Mouse (Mus musculus) liver, adult (tissue): ENCODE data around the gene Foxl1.

ENCODE experiments used
- GATA4 ChIP-seq: IDR thresholded peaks from 2 replicates; pipeline ENCODE4 v1.6.1; 2014; ENCODE audit warnings: mild to moderate bottlenecking, low read length; ENCODE audit not compliant: insufficient replicate concordance

Foxl1 gene

DNA sequence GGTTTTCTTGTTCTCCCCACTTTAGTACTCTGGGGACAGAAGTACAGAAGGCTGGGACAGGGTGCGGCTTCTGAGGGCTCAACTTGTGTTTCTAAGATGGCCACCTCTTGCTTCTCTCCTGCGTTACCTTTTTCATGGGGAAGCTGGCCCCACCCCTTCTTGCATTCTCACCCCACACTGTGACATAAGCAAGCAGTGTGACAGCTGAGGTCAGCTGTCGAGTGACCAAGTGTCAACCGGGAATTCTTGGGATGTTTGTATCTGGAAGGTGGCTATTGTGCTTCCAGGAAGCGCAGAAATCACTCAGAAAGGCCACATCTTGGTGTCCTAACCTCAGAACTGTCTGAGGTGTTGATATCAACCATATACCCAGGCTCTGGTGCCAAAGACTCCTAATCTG is 40.3 kb downstream of the Foxl1 start:
- TF ChIP-seq GATA4, result no peak

DNA sequence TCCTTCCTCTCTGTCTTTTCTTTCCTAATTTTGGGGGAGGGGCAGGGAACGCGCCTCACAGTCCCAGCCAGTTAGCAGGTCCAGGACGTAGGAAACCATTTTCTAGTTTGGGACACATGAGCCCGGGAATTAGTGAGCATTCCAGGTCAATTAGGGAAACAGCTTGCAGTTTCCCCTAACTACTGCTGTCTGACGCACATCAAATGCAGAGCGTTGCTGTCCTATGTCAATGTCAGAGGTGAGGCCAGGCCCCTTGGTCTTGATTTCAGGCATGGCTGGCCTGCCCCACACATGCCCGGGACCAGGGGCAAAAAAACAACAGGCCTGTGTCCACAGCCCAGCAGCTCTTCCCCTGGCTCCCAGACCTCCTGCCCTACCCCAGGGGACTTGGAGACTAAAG is 42.4 kb downstream of the Foxl1 start:
- no peak for TF ChIP-seq GATA4

DNA sequence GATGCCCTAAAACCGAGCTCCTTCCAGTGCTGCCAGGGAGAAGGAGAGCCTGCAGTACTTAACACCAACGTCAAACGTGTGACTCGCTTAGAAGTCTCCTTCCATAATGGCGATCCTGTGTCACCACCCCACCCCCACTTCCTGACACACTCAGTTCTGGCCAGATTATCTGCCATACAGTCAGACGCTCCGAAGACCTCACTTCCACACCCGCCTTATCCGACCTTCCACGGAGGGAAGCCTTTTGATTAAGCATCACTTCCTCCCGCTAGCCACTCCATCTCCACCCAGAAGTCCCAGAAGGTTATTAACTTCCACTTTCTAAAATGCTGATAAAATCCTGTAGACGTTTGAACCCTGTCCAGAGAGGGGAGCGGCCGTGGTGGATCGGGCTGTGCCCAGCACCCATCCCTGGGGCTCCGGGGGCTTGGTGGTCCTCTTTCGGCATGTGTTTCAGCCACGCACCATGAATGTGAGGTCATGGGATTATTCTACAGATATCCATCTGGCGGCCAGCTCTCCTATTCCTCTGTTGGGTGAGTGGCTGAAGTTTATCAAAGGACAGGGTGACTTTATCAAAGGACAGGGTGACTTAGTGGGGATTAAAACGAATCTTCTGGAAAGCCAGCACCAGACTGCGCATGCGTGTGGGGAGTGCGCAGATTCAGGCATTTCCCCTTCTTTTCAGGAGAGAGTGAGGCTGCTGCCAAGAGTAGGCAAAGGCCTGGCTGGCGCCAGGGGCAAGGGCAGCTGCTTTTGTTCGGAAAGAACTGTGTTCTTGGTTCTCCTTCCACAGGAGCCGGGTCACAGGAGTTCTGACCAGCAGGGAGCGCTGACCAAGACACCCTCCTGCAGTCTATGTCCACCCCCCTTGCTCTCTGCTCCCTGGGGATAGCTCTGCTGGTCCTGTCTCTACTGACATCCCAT is 43.1 kb downstream of the Foxl1 start:
- peak; percentile 83; the same call in 1 of the 2 replicates for TF ChIP-seq GATA4

DNA sequence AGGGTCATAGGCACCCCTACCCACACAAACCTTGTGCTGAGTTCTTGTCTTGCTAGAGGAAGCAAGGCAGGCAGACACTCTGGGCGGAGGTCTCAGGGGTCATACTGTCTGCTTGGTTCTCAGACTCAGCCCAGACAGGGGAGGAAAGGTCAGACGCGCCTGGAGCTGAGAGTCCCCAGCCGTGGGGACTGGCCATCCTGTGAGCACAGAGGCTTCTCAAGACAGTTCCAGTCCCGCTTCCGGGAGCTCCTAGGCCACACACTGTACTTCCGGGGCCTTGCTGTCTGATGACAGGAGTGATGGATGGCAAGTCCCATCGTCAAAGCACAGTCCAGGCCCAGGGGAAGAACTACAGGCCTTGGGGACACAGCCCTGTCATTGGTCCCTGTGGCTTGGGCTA is 44.8 kb downstream of the Foxl1 start:
- no peak for TF ChIP-seq GATA4

DNA sequence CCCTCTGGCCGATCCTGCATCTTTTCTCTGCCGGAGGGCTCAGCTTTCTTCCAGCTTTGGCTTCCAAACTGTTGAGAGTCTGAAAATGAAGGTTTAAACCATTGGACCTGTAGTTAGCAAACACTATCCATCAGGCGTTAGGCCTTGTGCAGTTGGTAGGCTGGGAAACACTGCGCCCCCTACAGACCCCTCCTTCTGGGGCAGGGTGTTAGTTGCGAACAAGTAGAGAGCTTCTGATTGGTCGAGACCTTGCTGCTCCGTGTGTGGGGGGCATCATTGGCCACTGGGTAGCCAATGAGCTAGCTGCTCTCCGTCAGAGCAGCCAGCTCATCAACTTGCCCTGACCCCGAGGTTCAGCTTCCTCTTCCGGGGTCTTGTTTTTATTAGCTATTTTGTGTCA is 46.4 kb downstream of the Foxl1 start:
- TF ChIP-seq GATA4, result no peak

DNA sequence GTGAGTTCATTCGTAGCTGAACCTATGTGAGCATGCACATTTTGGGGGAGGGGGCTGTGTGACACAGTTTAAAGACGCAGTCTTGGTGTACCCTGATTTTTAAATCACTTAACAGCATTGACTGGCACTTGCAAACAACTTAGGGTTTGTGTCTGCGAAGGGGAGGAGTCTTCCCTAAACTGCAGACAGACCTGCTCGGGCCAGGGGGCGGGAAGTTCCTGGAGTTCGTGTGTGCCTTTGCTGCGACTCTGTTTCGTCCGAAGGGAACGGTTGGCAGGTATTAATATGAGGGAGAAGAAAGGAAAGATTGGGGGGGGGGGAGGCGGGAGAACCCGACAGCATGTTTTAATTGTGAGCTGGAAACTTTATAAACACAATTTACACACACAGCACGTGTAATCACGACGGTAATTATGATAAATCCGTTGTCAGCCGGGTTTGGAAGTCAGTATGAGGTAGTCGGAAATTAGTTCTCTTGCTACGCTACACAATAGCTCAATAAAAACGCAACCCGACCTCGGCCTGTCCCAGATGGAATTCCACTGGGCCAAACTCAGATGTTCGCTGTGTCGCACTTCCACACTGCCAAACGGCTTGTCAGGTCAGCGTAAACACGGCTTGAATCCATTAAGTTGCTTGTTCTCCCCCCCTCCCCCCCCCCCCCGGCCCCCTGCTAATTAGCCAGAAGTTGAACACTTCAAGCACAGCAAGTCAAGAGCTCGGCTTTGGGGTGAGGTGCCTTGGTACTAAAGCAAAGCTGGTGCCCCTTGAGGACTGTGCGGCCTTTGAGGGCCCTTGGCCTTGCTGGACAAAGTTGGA is 47.2 kb downstream of the Foxl1 start:
- no peak for TF ChIP-seq GATA4

DNA sequence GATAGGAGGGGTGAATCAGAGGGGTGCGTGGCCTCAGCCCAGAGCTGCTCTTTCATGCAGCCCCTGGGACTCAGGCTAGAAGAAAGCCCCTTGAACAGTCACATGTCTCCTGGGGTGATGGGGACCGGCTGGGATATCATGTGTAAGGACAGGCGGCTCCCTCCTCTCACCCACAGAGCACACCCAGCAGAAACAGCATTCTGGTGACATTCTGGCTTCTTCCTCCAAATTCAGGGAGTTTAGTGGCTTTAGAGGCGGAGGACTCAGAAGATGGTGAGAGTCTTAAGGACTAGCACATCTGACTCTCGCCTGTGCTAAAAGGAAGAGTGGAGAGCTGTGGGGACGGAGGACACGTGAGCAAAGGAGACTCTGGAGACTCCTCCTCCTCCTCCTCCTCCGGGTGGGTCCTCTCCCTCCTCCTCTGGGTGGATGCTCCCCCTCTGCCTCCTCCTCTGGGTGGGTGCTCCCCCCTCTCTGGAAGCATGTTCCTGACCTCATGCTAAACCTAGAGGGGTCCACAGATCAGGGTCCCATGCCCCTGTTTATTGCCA is 47.9 kb downstream of the Foxl1 start:
- TF ChIP-seq GATA4, result no peak

DNA sequence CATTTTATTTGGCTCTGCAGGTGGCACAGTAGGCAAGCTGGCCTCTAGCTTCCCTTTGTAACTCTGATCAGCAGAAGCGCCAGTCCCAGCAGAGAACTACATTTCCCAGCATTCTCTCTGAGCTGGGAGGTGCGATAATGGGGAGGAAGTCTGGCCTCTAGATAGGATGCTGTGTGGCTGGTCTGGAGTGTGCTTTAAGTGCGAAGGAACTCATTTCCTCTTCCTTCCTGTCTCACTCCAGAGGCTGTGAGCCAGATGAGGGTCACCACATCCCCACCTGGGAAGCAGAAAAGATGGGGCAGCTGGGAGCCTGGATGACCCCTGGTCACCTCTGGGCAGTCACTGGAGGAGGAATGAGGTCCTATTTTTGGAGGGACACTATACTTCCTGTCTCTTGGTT is 48.6 kb downstream of the Foxl1 start:
- TF ChIP-seq GATA4, result peak; percentile 50; the same call in 1 of the 2 replicates
